Mouse (Mus musculus): ENCODE data around the gene Gm47985. TPM values are rescaled to one million over a fixed set of nuclear protein-coding genes. Genes with fewer than 3 reads are reported as not detected.

Gene Gm47985
- polyA plus RNA-seq, 1 experiment from 2014 or later: 1.4 TPM

- H3K27me3 ChIP-seq (ENCODE audit: control insufficient read depth, insufficient read depth, low read depth, low read length): no peaks in the 10 kb centered on the region
- H3K4me3 ChIP-seq (ENCODE audit: low read depth, low read length): no peak overlapping the region
- H3K9ac ChIP-seq (ENCODE audit: low read depth, low read length): no peak overlapping the region
- 67% methylated on average over 1 of the region's 1 CpGs for WGBS (ENCODE audit: insufficient replicate concordance)
- no peak for ATAC-seq (ENCODE audit: low read depth)
- no peaks in the 10 kb centered on the region for H3K4me1 ChIP-seq (ENCODE audit: control insufficient read depth, low read depth, low read length)
- H3K4me2 ChIP-seq (ENCODE audit: low read depth, low read length): no peak overlapping the region
- no peaks in the 10 kb centered on the region for H3K9me3 ChIP-seq (replicated peaks; ENCODE audit: control insufficient read depth, low read length)
- no peak overlapping the region for H3K27ac ChIP-seq (ENCODE audit: low read length)
- no peaks in the 10 kb centered on the region for H3K36me3 ChIP-seq (ENCODE audit: control insufficient read depth, insufficient read depth)
These were observed 42.2 kb downstream of the Gm47985 start for GRCm38 (mm10) chr1:151224536-151224935.

GRCm38 (mm10) chr1:151227506-151227905 is 45.2 kb downstream of the Gm47985 start:
- Histone ChIP-seq H3K4me3 (ENCODE audit: low read depth, low read length) (no peak overlapping the region), H3K9me3 (replicated peaks; ENCODE audit: control insufficient read depth, low read length) (no peaks in the 10 kb centered on the region), H3K4me1 (ENCODE audit: control insufficient read depth, low read depth, low read length) (no peaks in the 10 kb centered on the region), H3K27me3 (ENCODE audit: control insufficient read depth, insufficient read depth, low read depth, low read length) (no peaks in the 10 kb centered on the region), H3K27ac (ENCODE audit: low read length) (no peak overlapping the region), H3K4me2 (ENCODE audit: low read depth, low read length) (no peak overlapping the region), H3K9ac (ENCODE audit: low read depth, low read length) (no peak overlapping the region), H3K36me3 (ENCODE audit: control insufficient read depth, insufficient read depth) (no peaks in the 10 kb centered on the region)
- ATAC-seq (ENCODE audit: low read depth): no peak
- 64% methylated on average over 8 of the region's 8 CpGs for WGBS (ENCODE audit: insufficient replicate concordance)

GRCm38 (mm10) chr1:151228320-151228989 is 46.1 kb downstream of the Gm47985 start:
- WGBS (ENCODE audit: insufficient replicate concordance): 55% methylated on average over 1 of the region's 1 CpGs
- Histone ChIP-seq H3K36me3 (ENCODE audit: control insufficient read depth, insufficient read depth) (no peaks in the 10 kb centered on the region), H3K27ac (ENCODE audit: low read length) (no peak overlapping the region), H3K9me3 (replicated peaks; ENCODE audit: control insufficient read depth, low read length) (no peaks in the 10 kb centered on the region), H3K4me1 (ENCODE audit: control insufficient read depth, low read depth, low read length) (no peaks in the 10 kb centered on the region), H3K4me3 (ENCODE audit: low read depth, low read length) (no peak overlapping the region), H3K27me3 (ENCODE audit: control insufficient read depth, insufficient read depth, low read depth, low read length) (no peaks in the 10 kb centered on the region), H3K9ac (ENCODE audit: low read depth, low read length) (no peak overlapping the region), H3K4me2 (ENCODE audit: low read depth, low read length) (no peak overlapping the region)
- ATAC-seq (ENCODE audit: low read depth): no peak

- H3K36me3 ChIP-seq (ENCODE audit: control insufficient read depth, insufficient read depth): no peaks in the 10 kb centered on the region
- H3K9me3 ChIP-seq (replicated peaks; ENCODE audit: control insufficient read depth, low read length): no peaks in the 10 kb centered on the region
- H3K27ac ChIP-seq (ENCODE audit: low read length): no peak overlapping the region
- ATAC-seq (ENCODE audit: low read depth): no peak
- 63% methylated on average over 3 of the region's 3 CpGs for WGBS (ENCODE audit: insufficient replicate concordance)
- H3K4me2 ChIP-seq (ENCODE audit: low read depth, low read length): no peak overlapping the region
- no peaks in the 10 kb centered on the region for H3K27me3 ChIP-seq (ENCODE audit: control insufficient read depth, insufficient read depth, low read depth, low read length)
- H3K4me1 ChIP-seq (ENCODE audit: control insufficient read depth, low read depth, low read length): no peaks in the 10 kb centered on the region
- no peak overlapping the region for H3K4me3 ChIP-seq (ENCODE audit: low read depth, low read length)
- no peak overlapping the region for H3K9ac ChIP-seq (ENCODE audit: low read depth, low read length)
These were observed 50.0 kb downstream of the Gm47985 start for GRCm38 (mm10) chr1:151232346-151232745.

GRCm38 (mm10) chr1:151233756-151234155 is 51.4 kb downstream of the Gm47985 start:
- no peak overlapping the region for H3K27ac ChIP-seq (ENCODE audit: low read length)
- WGBS (ENCODE audit: insufficient replicate concordance): 63% methylated on average over 3 of the region's 3 CpGs
- no peak for ATAC-seq (ENCODE audit: low read depth)
- no peak overlapping the region for H3K4me2 ChIP-seq (ENCODE audit: low read depth, low read length)
- H3K36me3 ChIP-seq (ENCODE audit: control insufficient read depth, insufficient read depth): no peaks in the 10 kb centered on the region
- no peak overlapping the region for H3K4me3 ChIP-seq (ENCODE audit: low read depth, low read length)
- no peaks in the 10 kb centered on the region for H3K4me1 ChIP-seq (ENCODE audit: control insufficient read depth, low read depth, low read length)
- no peaks in the 10 kb centered on the region for H3K9me3 ChIP-seq (replicated peaks; ENCODE audit: control insufficient read depth, low read length)
- no peaks in the 10 kb centered on the region for H3K27me3 ChIP-seq (ENCODE audit: control insufficient read depth, insufficient read depth, low read depth, low read length)
- H3K9ac ChIP-seq (ENCODE audit: low read depth, low read length): no peak overlapping the region

Other genes with a start within 250 kb of the Gm47985 start
- gene Hmcn1, start 189.1 kb upstream of the Gm47985 start, polyA plus RNA-seq (2015; fragmentation: Nextera tagmentation; extraction: Ambion mirVana): 1.3 and 2.0 TPM in 2 replicates
- 1.2 and 1.3 TPM in 2 replicates for gene Gm8947, start 9.8 kb downstream of the Gm47985 start, polyA plus RNA-seq (2015; fragmentation: Nextera tagmentation; extraction: Ambion mirVana)
- 0.64 and 0.98 TPM in 2 replicates for gene Gm47995, start 15.9 kb downstream of the Gm47985 start, polyA plus RNA-seq (2015; fragmentation: Nextera tagmentation; extraction: Ambion mirVana)
- 0.84 and 1.4 TPM in 2 replicates for gene 3110040M04Rik, start 21.6 kb downstream of the Gm47985 start, polyA plus RNA-seq (2015; fragmentation: Nextera tagmentation; extraction: Ambion mirVana)
- 0.12 and 0.20 TPM in 2 replicates for gene Gm47996, start 27.6 kb downstream of the Gm47985 start, polyA plus RNA-seq (2015; fragmentation: Nextera tagmentation; extraction: Ambion mirVana)
- gene Ivns1abp, start 161.9 kb downstream of the Gm47985 start, polyA plus RNA-seq (2015; fragmentation: Nextera tagmentation; extraction: Ambion mirVana): 77.1 and 78.5 TPM in 2 replicates
- gene Swt1, start 245.9 kb downstream of the Gm47985 start, polyA plus RNA-seq (2015; fragmentation: Nextera tagmentation; extraction: Ambion mirVana): 19.1 and 19.7 TPM in 2 replicates
- 13.9 and 15.1 TPM in 2 replicates for gene Trmt1l, start 246.0 kb downstream of the Gm47985 start, polyA plus RNA-seq (2015; fragmentation: Nextera tagmentation; extraction: Ambion mirVana)